Mouse (Mus musculus) adrenal gland, postnatal 25 days (tissue): ENCODE measurements at regions not wholly inside any gene's neighbourhood (a gene's known extent, or its start where the extent isn't known, plus 50 kb on each side); places are given as distances from the start of the nearest gene placed in this dataset.

Source experiments
- DNase-seq: peaks from one replicate; pipeline ENCODE4 v3.0.0; 2021; ENCODE audit warnings: mixed read lengths

GRCm38 (mm10) chr2:50921002-50921401, 227.9 kb downstream of the Rnd3 start:
- DNase-seq: no peak

GRCm38 (mm10) chr2:50916323-50917221, 232.3 kb downstream of the Rnd3 start:
- peak; percentile 5 for DNase-seq

- DNase-seq: no peak
Observed at GRCm38 (mm10) chr2:50915149-50915548, 233.8 kb downstream of the Rnd3 start.

GRCm38 (mm10) chr2:50914176-50914575, 234.7 kb downstream of the Rnd3 start:
- DNase-seq: no peak

- DNase-seq: no peak
Observed at GRCm38 (mm10) chr2:50908762-50909161, 240.1 kb downstream of the Rnd3 start.

GRCm38 (mm10) chr2:50902701-50903100, 246.2 kb downstream of the Rnd3 start:
- no peak for DNase-seq

- no peak for DNase-seq
Observed at GRCm38 (mm10) chr2:50902220-50902619, 246.7 kb downstream of the Rnd3 start.

GRCm38 (mm10) chr2:50888992-50889391, 259.9 kb downstream of the Rnd3 start:
- no peak for DNase-seq

GRCm38 (mm10) chr2:50887954-50888353, 261.0 kb downstream of the Rnd3 start:
- DNase-seq: no peak

- no peak for DNase-seq
Observed at GRCm38 (mm10) chr2:50885924-50886315, 263.0 kb downstream of the Rnd3 start.

- no peak for DNase-seq
Observed at GRCm38 (mm10) chr2:50885280-50885923, 263.5 kb downstream of the Rnd3 start.

- DNase-seq: no peak
Observed at GRCm38 (mm10) chr2:50881514-50882038, 267.3 kb downstream of the Rnd3 start.

- DNase-seq: peak; percentile 2
Observed at GRCm38 (mm10) chr2:50880806-50881205, 268.1 kb downstream of the Rnd3 start.

- DNase-seq: peak; percentile 8
Observed at GRCm38 (mm10) chr2:50877716-50878115, 271.2 kb downstream of the Rnd3 start.

GRCm38 (mm10) chr2:50875072-50875471, 273.8 kb downstream of the Rnd3 start:
- DNase-seq: no peak

- DNase-seq: no peak
Observed at GRCm38 (mm10) chr2:50853538-50854244, 295.2 kb downstream of the Rnd3 start.

GRCm38 (mm10) chr2:50852413-50852919, 296.4 kb downstream of the Rnd3 start:
- no peak for DNase-seq

GRCm38 (mm10) chr2:50850071-50850470, 298.8 kb downstream of the Rnd3 start:
- DNase-seq: no peak

GRCm38 (mm10) chr2:50841881-50842280, 307.0 kb downstream of the Rnd3 start:
- DNase-seq: no peak

GRCm38 (mm10) chr2:50835511-50836320, 313.2 kb downstream of the Rnd3 start:
- no peak for DNase-seq

GRCm38 (mm10) chr2:50833791-50834190, 315.1 kb downstream of the Rnd3 start:
- DNase-seq: no peak

GRCm38 (mm10) chr2:50832471-50832870, 316.4 kb downstream of the Rnd3 start:
- DNase-seq: no peak
